27 mouse cellular contexts compared by ENCODE assay signal in the genomic region with DNA sequence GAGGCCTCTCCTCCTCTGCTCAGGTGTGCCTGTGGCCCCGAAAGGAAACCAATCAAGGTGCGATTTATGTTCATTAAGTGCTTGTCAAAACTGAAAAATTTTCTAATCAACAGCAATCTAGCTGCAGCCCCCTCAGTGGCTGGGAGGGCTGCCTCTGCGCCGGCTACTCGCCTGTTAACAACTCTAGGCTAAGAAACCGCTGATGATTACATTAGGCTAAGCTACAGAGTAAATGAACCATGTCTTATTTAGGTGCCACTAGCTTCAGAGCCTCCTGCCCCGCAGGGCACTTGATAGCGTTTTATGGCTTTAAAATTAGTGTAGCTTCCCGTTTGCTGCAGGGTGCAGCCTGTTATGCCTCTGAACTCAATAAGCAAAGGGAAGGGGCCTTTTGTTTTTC.
A peak's percentile ranks its signal among the peaks of the same experiment; 100 is the strongest.
DNase-seq lines count a peak whose midpoint lies in the region; ATAC-seq lines count a peak whose summit lies in the region.
"Had no signal": no experiment of that assay in that cellular context is flagged by ENCODE, and none has a peak within 500 bp of the region (broad histone marks: within the 10 kb centered on the region; RNA-seq: fewer than 3 reads in every experiment).

No protein-coding gene starts in this region.

- DNase-seq in urinary bladder, adult 2 months (ENCODE audit: low spot score), result no peak
- DNase-seq: adrenal gland, postnatal 25 days; B cell, adult 2 months; cerebellum, adult 8-10 months; cerebellum, postnatal 25 days; gastrocnemius, postnatal 25 days; heart, adult 11 months; kidney, adult 8-10 months; kidney, postnatal 4 days; layer of hippocampus, postnatal 36 days; liver, postnatal 0 days; lung, postnatal 36 days; thymus, postnatal 4 days had no signal

- WGBS in midbrain, embryonic 15.5 days, result 52% methylated on average over 9 of the region's 9 CpGs
- 49% methylated on average over 9 of the region's 9 CpGs for WGBS in midbrain, embryonic 16.5 days
- WGBS in hindbrain, embryonic 13.5 days, result 33% methylated on average over 9 of the region's 9 CpGs
- WGBS in hindbrain, embryonic 16.5 days, result 42% methylated on average over 9 of the region's 9 CpGs
- WGBS in neural tube, embryonic 14.5 days, result 16% methylated on average over 9 of the region's 9 CpGs

- no peak overlapping the region for H3K4me3 ChIP-seq in midbrain, embryonic 15.5 days
- H3K4me3 ChIP-seq in midbrain, embryonic 16.5 days (ENCODE audit: low read depth, low read length), result no peak overlapping the region
- no peak overlapping the region for H3K4me3 ChIP-seq in hindbrain, embryonic 13.5 days
- no peak overlapping the region for H3K4me3 ChIP-seq in hindbrain, embryonic 16.5 days (ENCODE audit: low read length)
- no peak overlapping the region for H3K4me3 ChIP-seq in neural tube, embryonic 14.5 days (ENCODE audit: low read depth, low read length)
- H3K4me3 ChIP-seq: embryonic facial prominence, embryonic 10.5 days; embryonic facial prominence, embryonic 15.5 days; heart, embryonic 10.5 days; heart, embryonic 15.5 days; liver, embryonic 12.5 days had no signal

- no peak overlapping the region for H3K9ac ChIP-seq in midbrain, embryonic 15.5 days
- no peak overlapping the region for H3K9ac ChIP-seq in midbrain, embryonic 16.5 days (ENCODE audit: low read depth, low read length)
- H3K9ac ChIP-seq in hindbrain, embryonic 13.5 days, result no peak overlapping the region
- no peak overlapping the region for H3K9ac ChIP-seq in hindbrain, embryonic 16.5 days (ENCODE audit: low read depth, low read length)
- H3K9ac ChIP-seq in neural tube, embryonic 14.5 days (replicated peaks; ENCODE audit: low read depth, low read length), result no peak overlapping the region
- H3K9ac ChIP-seq: embryonic facial prominence, embryonic 15.5 days; heart, embryonic 15.5 days; liver, embryonic 12.5 days; liver, postnatal 0 days had no signal

- H3K36me3 ChIP-seq in midbrain, embryonic 15.5 days (replicated peaks), result 0 out of 2 replicates have a peak, but pooled peaks cover 5% of the 10 kb centered on the region
- peaks cover 3% of the 10 kb centered on the region; the same call in 1 of the 2 replicates for H3K36me3 ChIP-seq in midbrain, embryonic 16.5 days (ENCODE audit: control insufficient read depth, insufficient read depth, low read length)
- peaks cover 22% of the 10 kb centered on the region for H3K36me3 ChIP-seq in hindbrain, embryonic 13.5 days
- no peaks in the 10 kb centered on the region for H3K36me3 ChIP-seq in hindbrain, embryonic 16.5 days (ENCODE audit: control insufficient read depth, insufficient read depth, low read length)
- no peaks in the 10 kb centered on the region; the same call in 1 of the 2 replicates for H3K36me3 ChIP-seq in neural tube, embryonic 14.5 days (ENCODE audit: control insufficient read depth, insufficient read depth, low read length)
- H3K36me3 ChIP-seq: heart, embryonic 15.5 days; liver, embryonic 12.5 days had no signal

- ATAC-seq in midbrain, embryonic 15.5 days (replicated peaks), result no peak
- ATAC-seq in midbrain, embryonic 16.5 days, result no peak
- peak; percentile 59 for ATAC-seq in hindbrain, embryonic 13.5 days (ENCODE audit: low FRiP score)
- ATAC-seq in hindbrain, embryonic 16.5 days, result 0 out of 2 replicates have a peak, but pooled peaks have one; percentile 34
- ATAC-seq in neural tube, embryonic 14.5 days (ENCODE audit: low read depth), result peak; percentile 69; the same call in 1 of the 2 replicates
- ATAC-seq: forebrain, embryonic 14.5 days; intestine, embryonic 16.5 days; liver, embryonic 12.5 days; liver, postnatal 0 days had no signal

- H3K9me3 ChIP-seq in midbrain, embryonic 15.5 days, result no peaks in the 10 kb centered on the region
- H3K9me3 ChIP-seq in midbrain, embryonic 16.5 days (replicated peaks; ENCODE audit: control insufficient read depth, low read length, poor library complexity, severe bottlenecking), result no peaks in the 10 kb centered on the region
- no peaks in the 10 kb centered on the region for H3K9me3 ChIP-seq in hindbrain, embryonic 13.5 days
- no peaks in the 10 kb centered on the region for H3K9me3 ChIP-seq in hindbrain, embryonic 16.5 days (ENCODE audit: control insufficient read depth, low read length)
- no peaks in the 10 kb centered on the region for H3K9me3 ChIP-seq in neural tube, embryonic 14.5 days (ENCODE audit: control insufficient read depth, low read length)
- H3K9me3 ChIP-seq: embryonic facial prominence, embryonic 10.5 days; embryonic facial prominence, embryonic 15.5 days; heart, embryonic 10.5 days; heart, embryonic 15.5 days; liver, embryonic 12.5 days had no signal

- peaks cover 10% of the 10 kb centered on the region for H3K4me1 ChIP-seq in midbrain, embryonic 15.5 days
- peaks cover 10% of the 10 kb centered on the region for H3K4me1 ChIP-seq in midbrain, embryonic 16.5 days (ENCODE audit: control insufficient read depth, insufficient read depth, low read length)
- peaks cover 48% of the 10 kb centered on the region for H3K4me1 ChIP-seq in hindbrain, embryonic 13.5 days (replicated peaks)
- H3K4me1 ChIP-seq in hindbrain, embryonic 16.5 days (ENCODE audit: control insufficient read depth, insufficient read depth, low read depth, low read length), result peaks cover 16% of the 10 kb centered on the region
- peaks cover 28% of the 10 kb centered on the region for H3K4me1 ChIP-seq in neural tube, embryonic 14.5 days (ENCODE audit: control insufficient read depth, insufficient read depth, low read length)
- H3K4me1 ChIP-seq: liver, embryonic 12.5 days had no signal

- peaks cover 5% of the 10 kb centered on the region; the same call in 1 of the 2 replicates for H3K27me3 ChIP-seq in midbrain, embryonic 15.5 days (replicated peaks)
- H3K27me3 ChIP-seq in midbrain, embryonic 16.5 days (ENCODE audit: control insufficient read depth, insufficient read depth, low read depth, low read length), result no peaks in the 10 kb centered on the region
- H3K27me3 ChIP-seq in hindbrain, embryonic 13.5 days, result 0 out of 2 replicates have a peak, but pooled peaks cover 3% of the 10 kb centered on the region
- H3K27me3 ChIP-seq in hindbrain, embryonic 16.5 days (replicated peaks; ENCODE audit: control insufficient read depth, insufficient read depth, low read length), result no peaks in the 10 kb centered on the region
- no peaks in the 10 kb centered on the region for H3K27me3 ChIP-seq in neural tube, embryonic 14.5 days (ENCODE audit: control insufficient read depth, insufficient read depth, low read length)
- H3K27me3 ChIP-seq: embryonic facial prominence, embryonic 15.5 days; heart, embryonic 15.5 days; liver, embryonic 12.5 days had no signal

- peak overlapping the region; percentile 9; the same call in 1 of the 2 replicates for H3K27ac ChIP-seq in midbrain, embryonic 15.5 days
- H3K27ac ChIP-seq in midbrain, embryonic 16.5 days (ENCODE audit: low read length), result no peak overlapping the region
- peak overlapping the region; percentile 27 for H3K27ac ChIP-seq in hindbrain, embryonic 13.5 days
- no peak overlapping the region; the same call in 1 of the 2 replicates for H3K27ac ChIP-seq in hindbrain, embryonic 16.5 days (ENCODE audit: low read depth, low read length)
- no peak overlapping the region for H3K27ac ChIP-seq in neural tube, embryonic 14.5 days (ENCODE audit: low read depth, low read length)
- H3K27ac ChIP-seq: embryonic facial prominence, embryonic 10.5 days; embryonic facial prominence, embryonic 15.5 days; heart, embryonic 15.5 days; kidney, postnatal 0 days; liver, embryonic 12.5 days had no signal

- H3K4me2 ChIP-seq in midbrain, embryonic 15.5 days, result no peak overlapping the region
- no peak overlapping the region for H3K4me2 ChIP-seq in midbrain, embryonic 16.5 days (ENCODE audit: low read length)
- H3K4me2 ChIP-seq in hindbrain, embryonic 13.5 days, result no peak overlapping the region
- H3K4me2 ChIP-seq in hindbrain, embryonic 16.5 days (ENCODE audit: low read length), result no peak overlapping the region
- H3K4me2 ChIP-seq in neural tube, embryonic 14.5 days (ENCODE audit: low read depth, low read length), result no peak overlapping the region
- H3K4me2 ChIP-seq: embryonic facial prominence, embryonic 15.5 days; heart, embryonic 15.5 days; liver, embryonic 12.5 days; midbrain, embryonic 11.5 days had no signal

Comparison
In these comparisons a context has a peak if more than half of its experiments do, and no peak if none do; other contexts are left out.
1. H3K27ac ChIP-seq: peak in midbrain, embryonic 15.5 days (single experiment) and hindbrain, embryonic 13.5 days (single experiment); none in midbrain, embryonic 16.5 days (single experiment), hindbrain, embryonic 16.5 days (single experiment) and neural tube, embryonic 14.5 days (single experiment).
2. ATAC-seq: peak in hindbrain, embryonic 13.5 days (single experiment), hindbrain, embryonic 16.5 days (single experiment) and neural tube, embryonic 14.5 days (single experiment); none in midbrain, embryonic 15.5 days (single experiment) and midbrain, embryonic 16.5 days (single experiment).